Comparison of ENCODE assay signal across 30 mouse cellular contexts in the genomic region with DNA sequence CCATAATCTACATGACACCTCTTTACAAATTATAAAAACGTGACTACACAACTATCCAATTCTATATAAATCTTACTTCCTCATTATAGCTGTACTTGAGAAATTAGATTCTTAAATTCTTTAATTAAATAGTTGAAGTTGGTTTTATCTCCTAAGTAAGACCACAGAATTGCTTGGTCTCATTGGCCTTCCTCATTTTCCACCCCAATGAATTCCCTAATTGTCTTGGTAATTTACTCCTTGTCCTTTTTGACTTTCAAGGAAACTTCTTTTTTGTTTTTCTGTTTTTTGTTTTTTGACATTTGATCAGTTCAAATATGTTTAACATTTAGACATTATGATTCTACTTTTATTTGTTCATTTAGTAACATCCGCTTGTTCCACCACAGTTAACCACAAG.
"Had no signal": no experiment of that assay in that cellular context is flagged by ENCODE, and none has a peak within 500 bp of the region (broad histone marks: within the 10 kb centered on the region; RNA-seq: fewer than 3 reads in every experiment).

No protein-coding gene starts in this region.

- H3K4me1 ChIP-seq: heart, embryonic 12.5 days; heart, embryonic 13.5 days; heart, embryonic 15.5 days; hindbrain, embryonic 10.5 days; hindbrain, embryonic 12.5 days; hindbrain, embryonic 13.5 days; hindbrain, embryonic 15.5 days; intestine, embryonic 15.5 days; kidney, embryonic 15.5 days had no signal

- H3K36me3 ChIP-seq: heart, embryonic 12.5 days; heart, embryonic 13.5 days; heart, embryonic 15.5 days; hindbrain, embryonic 10.5 days; hindbrain, embryonic 12.5 days; hindbrain, embryonic 13.5 days; hindbrain, embryonic 15.5 days; intestine, embryonic 15.5 days; kidney, embryonic 15.5 days had no signal

- H3K27me3 ChIP-seq: heart, embryonic 12.5 days; heart, embryonic 13.5 days; heart, embryonic 15.5 days; hindbrain, embryonic 12.5 days; hindbrain, embryonic 13.5 days; hindbrain, embryonic 15.5 days; intestine, embryonic 15.5 days; kidney, embryonic 15.5 days had no signal

- DNase-seq: heart, postnatal 10 days; heart, postnatal 14 days; heart, postnatal 36 days; heart, postnatal 4 days; kidney, adult 11 months; kidney, adult 18-20 months; kidney, adult 2 months; kidney, adult 8-10 months; kidney, adult 9 months; kidney, postnatal 10 days; kidney, postnatal 14 days; kidney, postnatal 25 days; kidney, postnatal 36 days; kidney, postnatal 4 days; layer of hippocampus, adult 9-11 months; layer of hippocampus, postnatal 36 days had no signal

- H3K4me3 ChIP-seq: heart, embryonic 12.5 days; heart, embryonic 13.5 days; heart, embryonic 15.5 days; hindbrain, embryonic 10.5 days; hindbrain, embryonic 12.5 days; hindbrain, embryonic 13.5 days; hindbrain, embryonic 15.5 days; intestine, embryonic 15.5 days; kidney, embryonic 15.5 days; layer of hippocampus, adult 2 months; left cerebral cortex, adult 2 months had no signal

- H3K27ac ChIP-seq: heart, embryonic 13.5 days; heart, embryonic 15.5 days; hindbrain, embryonic 10.5 days; hindbrain, embryonic 12.5 days; hindbrain, embryonic 13.5 days; hindbrain, embryonic 14.5 days; hindbrain, embryonic 15.5 days; hindbrain, postnatal 0 days; intestine, embryonic 15.5 days; kidney, embryonic 15.5 days; kidney, postnatal 0 days; layer of hippocampus, adult 2 months; left cerebral cortex, adult 2 months had no signal

- H3K9me3 ChIP-seq: heart, embryonic 12.5 days; heart, embryonic 13.5 days; heart, embryonic 15.5 days; hindbrain, embryonic 10.5 days; hindbrain, embryonic 12.5 days; hindbrain, embryonic 13.5 days; hindbrain, embryonic 15.5 days; intestine, embryonic 15.5 days; kidney, embryonic 15.5 days had no signal

- H3K9ac ChIP-seq: heart, embryonic 12.5 days; heart, embryonic 13.5 days; heart, embryonic 15.5 days; hindbrain, embryonic 12.5 days; hindbrain, embryonic 13.5 days; hindbrain, embryonic 14.5 days; hindbrain, embryonic 15.5 days; intestine, embryonic 15.5 days; kidney, embryonic 15.5 days had no signal
